Mouse (Mus musculus) adipocyte (in vitro differentiated cells): ENCODE measurements at regions not wholly inside any gene's neighbourhood (a gene's known extent, or its start where the extent isn't known, plus 50 kb on each side); places are given as distances from the start of the nearest gene placed in this dataset.
"Not testable (repeated sequence)": the region's sequence is repeated elsewhere in the genome, so short reads cannot be mapped to it uniquely, and the experiment has no call there.

Source experiments
- DNase-seq: peaks from one replicate; pipeline ENCODE4 v3.0.0-alpha.2; 2016; ENCODE audit warnings: low spot score

- DNase-seq: no peak
Measured at GRCm38 (mm10) chr12:117379103-117379850, 137.0 kb upstream of the Rapgef5 start.

- DNase-seq: no peak
Measured at GRCm38 (mm10) chr12:117380836-117381235, 135.4 kb upstream of the Rapgef5 start.

- not testable (repeated sequence) for DNase-seq
Measured at GRCm38 (mm10) chr12:117382727-117383126, 133.6 kb upstream of the Rapgef5 start.

GRCm38 (mm10) chr12:117385072-117385666 is 131.1 kb upstream of the Rapgef5 start:
- peak; percentile 67 for DNase-seq

GRCm38 (mm10) chr12:117385697-117386096 is 130.6 kb upstream of the Rapgef5 start:
- DNase-seq: no peak

- no peak for DNase-seq
Measured at GRCm38 (mm10) chr12:117386957-117387356, 129.3 kb upstream of the Rapgef5 start.

GRCm38 (mm10) chr12:117389516-117390347 is 126.5 kb upstream of the Rapgef5 start:
- DNase-seq: no peak

GRCm38 (mm10) chr12:117397512-117397911 is 118.8 kb upstream of the Rapgef5 start:
- DNase-seq: no peak

- DNase-seq: peak; percentile 11
Measured at GRCm38 (mm10) chr12:117403513-117404156, 112.6 kb upstream of the Rapgef5 start.

- DNase-seq: no peak
Measured at GRCm38 (mm10) chr12:117404157-117404752, 112.0 kb upstream of the Rapgef5 start.

- no peak for DNase-seq
Measured at GRCm38 (mm10) chr12:117406832-117407231, 109.4 kb upstream of the Rapgef5 start.

GRCm38 (mm10) chr12:117410604-117411003 is 105.7 kb upstream of the Rapgef5 start:
- no peak for DNase-seq

- DNase-seq: no peak
Measured at GRCm38 (mm10) chr12:117412257-117412656, 104.0 kb upstream of the Rapgef5 start.

- DNase-seq: no peak
Measured at GRCm38 (mm10) chr12:117412779-117413505, 103.3 kb upstream of the Rapgef5 start.

GRCm38 (mm10) chr12:117414020-117414419 is 102.3 kb upstream of the Rapgef5 start:
- no peak for DNase-seq

- DNase-seq: no peak
Measured at GRCm38 (mm10) chr12:117415146-117415545, 101.1 kb upstream of the Rapgef5 start.

GRCm38 (mm10) chr12:117417991-117418390 is 98.3 kb upstream of the Rapgef5 start:
- no peak for DNase-seq

GRCm38 (mm10) chr12:117422315-117422978 is 93.8 kb upstream of the Rapgef5 start:
- no peak for DNase-seq

GRCm38 (mm10) chr12:117425363-117426031 is 90.8 kb upstream of the Rapgef5 start:
- no peak for DNase-seq

GRCm38 (mm10) chr12:117427431-117427830 is 88.8 kb upstream of the Rapgef5 start:
- DNase-seq: no peak
